In genomic region chr10:86339649-86340379, GRCm38 (mm10) we compare ENCODE assay signal across 8 mouse cellular contexts. TPM values are rescaled to one million over a fixed set of nuclear protein-coding genes. Genes with fewer than 3 reads are reported as not detected.
A peak's percentile ranks its signal among the peaks of the same experiment; 100 is the strongest.
DNase-seq lines count a peak whose midpoint lies in the region; ATAC-seq and TF ChIP-seq lines count a peak whose summit lies in the region.

No protein-coding gene starts in this region.

- H3K4me3 ChIP-seq in neural tube, embryonic 15.5 days (replicated peaks), result no peak overlapping the region
- H3K4me3 ChIP-seq in embryonic facial prominence, embryonic 14.5 days (ENCODE audit: low read depth, low read length), result no peak overlapping the region
- no peak overlapping the region for H3K4me3 ChIP-seq in heart, embryonic 14.5 days (ENCODE audit: control insufficient read depth in 1 of 2, insufficient read depth in 1 of 2, low read depth in 1 of 2, low read length in 2 of 2)
- no peak overlapping the region for H3K4me3 ChIP-seq in stomach, postnatal 0 days (ENCODE audit: low read depth, low read length)

- no peak for DNase-seq in neural tube, embryonic 10.5 days (ENCODE audit: extremely low spot score, low spot score)
- DNase-seq in embryonic facial prominence, embryonic 14.5 days (ENCODE audit: low spot score), result peak; percentile 90
- DNase-seq in layer of hippocampus, adult 18-20 months (ENCODE audit: low spot score in 2 of 2), result peak; percentile 68 to 89
- peak; percentile 93 to 95 for DNase-seq in lung, adult 18-20 months
- DNase-seq in stomach, postnatal 0 days (ENCODE audit: low spot score), result peak; percentile 85

- peak overlapping the region; percentile 56; the same call in 1 of the 2 replicates for H3K27ac ChIP-seq in neural tube, embryonic 15.5 days (replicated peaks)
- peak overlapping the region; percentile 25 for H3K27ac ChIP-seq in embryonic facial prominence, embryonic 14.5 days (replicated peaks; ENCODE audit: low read depth, low read length)
- peak overlapping the region; percentile 86 to 87 for H3K27ac ChIP-seq in heart, embryonic 14.5 days (replicated peaks in 1 of 2; ENCODE audit: control insufficient read depth in 1 of 2, insufficient read depth in 1 of 2, low read depth in 2 of 2, low read length in 2 of 2)
- H3K27ac ChIP-seq in stomach, postnatal 0 days (replicated peaks), result peak overlapping the region; percentile 93

- TF ChIP-seq CTCF in stomach, postnatal 0 days (IDR thresholded peaks at IDR 0.05; ENCODE audit: low read depth), result peak; percentile 8; the same call in 1 of the 2 replicates

- H3K27me3 ChIP-seq in neural tube, embryonic 15.5 days (replicated peaks), result no peaks in the 10 kb centered on the region
- H3K27me3 ChIP-seq in embryonic facial prominence, embryonic 14.5 days (replicated peaks; ENCODE audit: control insufficient read depth, insufficient read depth, low read length), result no peaks in the 10 kb centered on the region
- no peaks in the 10 kb centered on the region for H3K27me3 ChIP-seq in heart, embryonic 14.5 days (ENCODE audit: control insufficient read depth, insufficient read depth, low read length)
- H3K27me3 ChIP-seq in stomach, postnatal 0 days (ENCODE audit: control insufficient read depth, insufficient read depth, low read length), result no peaks in the 10 kb centered on the region

- H3K9ac ChIP-seq in neural tube, embryonic 15.5 days (replicated peaks), result no peak overlapping the region
- H3K9ac ChIP-seq in embryonic facial prominence, embryonic 14.5 days (ENCODE audit: low read depth, low read length), result no peak overlapping the region
- peak overlapping the region; percentile 1; the same call in 1 of the 2 replicates for H3K9ac ChIP-seq in heart, embryonic 14.5 days (ENCODE audit: low read length)
- H3K9ac ChIP-seq in stomach, postnatal 0 days (ENCODE audit: low read length), result no peak overlapping the region

- H3K4me2 ChIP-seq in neural tube, embryonic 15.5 days, result no peak overlapping the region
- no peak overlapping the region for H3K4me2 ChIP-seq in embryonic facial prominence, embryonic 14.5 days (ENCODE audit: low read depth, low read length)
- peak overlapping the region; percentile 7 for H3K4me2 ChIP-seq in heart, embryonic 14.5 days (ENCODE audit: low read length)
- H3K4me2 ChIP-seq in stomach, postnatal 0 days (replicated peaks; ENCODE audit: low read depth), result no peak overlapping the region

- no peaks in the 10 kb centered on the region for H3K36me3 ChIP-seq in neural tube, embryonic 15.5 days
- peaks cover 11% of the 10 kb centered on the region for H3K36me3 ChIP-seq in embryonic facial prominence, embryonic 14.5 days (ENCODE audit: control insufficient read depth, insufficient read depth, low read length)
- H3K36me3 ChIP-seq in heart, embryonic 14.5 days (ENCODE audit: control insufficient read depth, insufficient read depth, low read length), result peaks cover 16% of the 10 kb centered on the region
- H3K36me3 ChIP-seq in stomach, postnatal 0 days (ENCODE audit: control insufficient read depth, insufficient read depth, low read length), result peaks cover 6% of the 10 kb centered on the region; the same call in 1 of the 2 replicates

- no peaks in the 10 kb centered on the region for H3K9me3 ChIP-seq in neural tube, embryonic 15.5 days (replicated peaks)
- no peaks in the 10 kb centered on the region for H3K9me3 ChIP-seq in embryonic facial prominence, embryonic 14.5 days (ENCODE audit: control insufficient read depth, low read length)
- no peaks in the 10 kb centered on the region for H3K9me3 ChIP-seq in heart, embryonic 14.5 days (ENCODE audit: control insufficient read depth, low read length)
- H3K9me3 ChIP-seq in stomach, postnatal 0 days (ENCODE audit: control insufficient read depth, low read length), result no peaks in the 10 kb centered on the region

- 72% methylated on average over 2 of the region's 2 CpGs for WGBS in neural tube, embryonic 15.5 days
- 39% methylated on average over 2 of the region's 2 CpGs for WGBS in embryonic facial prominence, embryonic 14.5 days
- 21% methylated on average over 2 of the region's 2 CpGs for WGBS in heart, embryonic 14.5 days
- WGBS in stomach, postnatal 0 days, result 15% methylated on average over 2 of the region's 2 CpGs

- TF ChIP-seq EP300 in stomach, postnatal 0 days (optimal IDR thresholded peaks at IDR 0.05), result peak; percentile 90

- ATAC-seq in neural tube, embryonic 15.5 days (ENCODE audit: low FRiP score), result no peak
- ATAC-seq in embryonic facial prominence, embryonic 14.5 days (ENCODE audit: low read depth), result peak; percentile 41; the same call in 1 of the 2 replicates
- ATAC-seq in heart, embryonic 14.5 days (ENCODE audit: insufficient number of reproducible peaks, insufficient read depth, low FRiP score, low read depth), result peak; percentile 45
- ATAC-seq in stomach, postnatal 0 days (ENCODE audit: low FRiP score, low TSS enrichment), result peak; percentile 91
- ATAC-seq in erythroblast, adult 5-6 weeks (replicated peaks; ENCODE audit: low FRiP score, poor library complexity, severe bottlenecking), result no peak

- peaks cover 39% of the 10 kb centered on the region for H3K4me1 ChIP-seq in neural tube, embryonic 15.5 days
- H3K4me1 ChIP-seq in embryonic facial prominence, embryonic 14.5 days (ENCODE audit: control insufficient read depth, insufficient read depth, low read length), result peaks cover 37% of the 10 kb centered on the region
- H3K4me1 ChIP-seq in heart, embryonic 14.5 days (ENCODE audit: control insufficient read depth in 2 of 2, insufficient read depth in 2 of 2, low read length in 2 of 2), result peaks cover 56 to 86% of the 10 kb centered on the region in 2 experiments
- peaks cover 36% of the 10 kb centered on the region for H3K4me1 ChIP-seq in stomach, postnatal 0 days (replicated peaks; ENCODE audit: control insufficient read depth, insufficient read depth)

RNA-seq across cellular contexts. Expression of gene Timp3, which starts 39.6 kb away (rescaled TPM):
- polyA plus RNA-seq in neural tube, embryonic 15.5 days (2015; fragmentation: Nextera tagmentation; extraction: Ambion mirVana), result 51.6 and 57.1 TPM in 2 replicates
- 77.5 and 86.6 TPM in 2 replicates for polyA plus RNA-seq in embryonic facial prominence, embryonic 14.5 days (2014; fragmentation: Nextera tagmentation; extraction: Ambion mirVana)
- 91.0 and 92.7 TPM in 2 replicates for polyA plus RNA-seq in heart, embryonic 14.5 days (2014; fragmentation: Nextera tagmentation; extraction: Ambion mirVana)
- 10 to 100 TPM; 58.1 to 59.9 TPM for total RNA-seq in layer of hippocampus, adult 18-20 months (2021)
- polyA plus RNA-seq in stomach, postnatal 0 days (2015; fragmentation: Nextera tagmentation; extraction: Ambion mirVana), result 33.0 and 33.9 TPM in 2 replicates
- total RNA-seq in erythroblast, adult 5-6 weeks (2015; ENCODE audit: low replicate concordance), result 0.42 TPM in 1 of 2 replicates, not detected in the other
- 0.77 and 0.84 TPM in 2 replicates for total RNA-seq in erythroblast, adult 5-6 weeks (2017; ENCODE audit: low replicate concordance)

Comparison
In these comparisons a context has a peak if more than half of its experiments do, and no peak if none do; other contexts are left out.
1. ATAC-seq: peak in embryonic facial prominence, embryonic 14.5 days (single experiment), heart, embryonic 14.5 days (single experiment) and stomach, postnatal 0 days (single experiment); none in neural tube, embryonic 15.5 days (single experiment) and erythroblast, adult 5-6 weeks (single experiment).
2. H3K27ac ChIP-seq: peak in every context shown above with its lines; median percentile 93 in stomach, postnatal 0 days; 86 in heart, embryonic 14.5 days; 56 in neural tube, embryonic 15.5 days; 25 in embryonic facial prominence, embryonic 14.5 days.